Mouse (Mus musculus) midbrain, embryonic 14.5 days (tissue): ENCODE data around the gene Cebpb. TPM values are rescaled to one million over a fixed set of nuclear protein-coding genes. Genes with fewer than 3 reads are reported as not detected.

Experiments used
- ATAC-seq: fragments of 200-750 bp; cut with Nextera tagmentation; 2 replicates; pipeline ENCODE4 v1.8.0; 2017; ENCODE audit warnings: moderate number of reproducible peaks, moderate library complexity; ENCODE audit not compliant: low FRiP score, low TSS enrichment
- DNase-seq: peaks from one replicate; pipeline ENCODE4 v3.0.0-alpha.2; 2015
- H3K27ac ChIP-seq: fragments of 300-500 bp; sonication (generic); replicated peaks from 2 replicates; pipeline ENCODE4 v1.5.1; 2014; ENCODE audit warnings: mild to moderate bottlenecking, low read depth, low read length, moderate library complexity
- H3K27me3 ChIP-seq: fragments of 300-500 bp; sonication (generic); 2 replicates; pipeline ENCODE4 v1.6.1; 2014; ENCODE audit warnings: low read length, control low read depth, mixed read lengths; ENCODE audit not compliant: control insufficient read depth, insufficient read depth
- H3K36me3 ChIP-seq: fragments of 300-500 bp; sonication (generic); 2 replicates; pipeline ENCODE4 v1.6.1; 2014; ENCODE audit warnings: low read length, control low read depth; ENCODE audit not compliant: control insufficient read depth, insufficient read depth
- H3K4me1 ChIP-seq: fragments of 300-500 bp; sonication (generic); 2 replicates; pipeline ENCODE4 v1.6.1; 2014; ENCODE audit warnings: mild to moderate bottlenecking, antibody characterized with exemption, low read length, control low read depth; ENCODE audit not compliant: control insufficient read depth, insufficient read depth
- H3K4me2 ChIP-seq: fragments of 300-500 bp; sonication (generic); 2 replicates; pipeline ENCODE4 v1.6.1; 2014; ENCODE audit warnings: mild to moderate bottlenecking, low read length, moderate library complexity
- H3K4me3 ChIP-seq: fragments of 300-500 bp; sonication (generic); replicated peaks from 2 replicates; pipeline ENCODE4 v1.5.1; 2014; ENCODE audit warnings: low read depth, low read length
- H3K9ac ChIP-seq: fragments of 300-500 bp; sonication (generic); replicated peaks from 2 replicates; pipeline ENCODE4 v1.6.1; 2014; ENCODE audit warnings: mild to moderate bottlenecking, low read length, moderate library complexity
- H3K9me3 ChIP-seq: fragments of 300-500 bp; sonication (generic); 2 replicates; pipeline ENCODE4 v1.6.1; 2016; ENCODE audit warnings: low read length, control low read depth, mixed read lengths; ENCODE audit not compliant: control insufficient read depth
- WGBS: fragments of 180-500 bp; shearing (Covaris S2); extraction: QIAGEN DNeasy Blood & Tissue Kit; methylation state at CpG from one replicate; pipeline ENCODE4 v1.1.7; 2014; 5-methylcytosine and 5-hydroxymethylcytosine counted together
- polyA plus RNA-seq: library from polyadenylated mRNA; unstranded; fragments of >200 nt; fragmentation: Nextera tagmentation; extraction: Ambion mirVana; gene quantifications from 2 replicates; pipeline ENCODE4 v1.2.1, GENCODE M21; 2014

Gene Cebpb
- polyA plus RNA-seq, 1 experiment from 2014 or later: 1.4 TPM

DNA sequence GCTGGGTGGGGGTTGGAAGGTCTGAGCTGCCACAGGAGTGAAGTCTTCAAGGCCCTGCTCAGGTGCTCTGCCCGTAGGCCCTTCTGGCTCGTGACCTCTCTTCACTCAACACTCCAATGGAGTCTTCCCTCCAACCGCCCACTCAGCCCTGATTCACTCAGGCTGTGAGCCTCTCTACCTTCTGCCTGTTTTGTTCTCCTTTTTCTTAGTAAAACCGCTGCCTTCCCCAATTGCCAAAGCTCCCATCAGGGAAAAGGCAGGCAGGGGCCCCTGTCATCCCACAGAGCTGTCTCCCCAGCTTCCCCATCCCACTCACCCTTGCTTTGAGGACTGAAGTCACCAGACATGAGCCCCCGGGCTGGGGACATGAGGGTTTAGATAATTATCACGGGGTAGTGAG, 26.3 kb downstream of the Cebpb start:
- 75% methylated on average over 6 of the region's 6 CpGs for WGBS
- DNase-seq: no peak
- H3K9me3 ChIP-seq: no peaks in the 10 kb centered on the region
- no peaks in the 10 kb centered on the region for H3K4me1 ChIP-seq
- H3K27ac ChIP-seq: no peak overlapping the region
- H3K9ac ChIP-seq: no peak overlapping the region
- H3K27me3 ChIP-seq: no peaks in the 10 kb centered on the region
- no peak overlapping the region for H3K4me3 ChIP-seq
- no peak overlapping the region for H3K4me2 ChIP-seq
- H3K36me3 ChIP-seq: no peaks in the 10 kb centered on the region
- no peak for ATAC-seq

DNA sequence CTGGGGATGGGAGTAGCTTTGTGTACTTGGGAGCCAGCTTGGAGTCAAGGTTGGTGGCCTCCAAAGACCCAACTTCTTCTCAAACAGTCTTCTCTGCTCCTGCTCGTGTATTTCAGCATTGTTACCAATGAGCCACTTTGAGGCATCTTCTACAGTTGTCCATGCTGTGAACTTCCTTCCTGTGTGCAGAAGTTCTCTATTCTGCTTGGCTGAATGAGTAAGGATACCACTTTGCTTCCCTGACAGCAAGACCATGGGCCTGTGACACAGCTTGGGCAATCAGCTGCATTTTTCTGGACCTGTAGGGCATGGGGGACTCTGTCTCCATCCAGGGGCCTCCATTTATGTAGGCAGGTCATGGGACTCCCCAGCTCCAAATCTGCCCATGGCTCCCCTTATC, 28.5 kb downstream of the Cebpb start:
- 80% methylated on average over 1 of the region's 1 CpGs for WGBS
- Histone ChIP-seq H3K27ac (no peak overlapping the region), H3K36me3 (no peaks in the 10 kb centered on the region), H3K4me1 (no peaks in the 10 kb centered on the region), H3K4me3 (no peak overlapping the region), H3K9ac (no peak overlapping the region), H3K9me3 (no peaks in the 10 kb centered on the region), H3K27me3 (no peaks in the 10 kb centered on the region), H3K4me2 (no peak overlapping the region)
- DNase-seq (no peak), ATAC-seq (no peak)

DNA sequence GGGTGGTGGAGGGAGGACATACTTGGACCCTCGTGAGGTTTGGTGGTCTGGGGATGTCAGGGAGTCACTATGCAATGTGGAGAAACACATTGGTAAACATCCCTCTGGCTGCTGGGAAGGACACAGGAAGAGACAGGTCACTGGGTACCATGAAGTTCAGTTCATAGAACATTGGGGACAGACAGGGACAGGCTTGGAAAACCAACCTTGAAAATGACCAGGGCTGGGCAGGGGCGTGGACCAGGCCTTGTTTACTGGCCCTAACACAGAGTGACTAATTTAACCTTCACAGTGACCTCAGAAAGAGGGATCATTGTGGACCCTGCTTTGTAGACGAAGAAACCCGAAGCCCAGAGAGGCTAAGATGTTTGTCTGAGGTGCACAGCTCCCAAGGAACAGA, 30.8 kb downstream of the Cebpb start:
- Histone ChIP-seq H3K9ac (no peak overlapping the region), H3K4me3 (no peak overlapping the region), H3K36me3 (no peaks in the 10 kb centered on the region), H3K4me2 (no peak overlapping the region), H3K4me1 (no peaks in the 10 kb centered on the region), H3K27me3 (no peaks in the 10 kb centered on the region), H3K27ac (no peak overlapping the region), H3K9me3 (no peaks in the 10 kb centered on the region)
- DNase-seq (no peak), ATAC-seq (no peak)
- 81% methylated on average over 4 of the region's 4 CpGs for whole genome bisulfite sequencing

DNA sequence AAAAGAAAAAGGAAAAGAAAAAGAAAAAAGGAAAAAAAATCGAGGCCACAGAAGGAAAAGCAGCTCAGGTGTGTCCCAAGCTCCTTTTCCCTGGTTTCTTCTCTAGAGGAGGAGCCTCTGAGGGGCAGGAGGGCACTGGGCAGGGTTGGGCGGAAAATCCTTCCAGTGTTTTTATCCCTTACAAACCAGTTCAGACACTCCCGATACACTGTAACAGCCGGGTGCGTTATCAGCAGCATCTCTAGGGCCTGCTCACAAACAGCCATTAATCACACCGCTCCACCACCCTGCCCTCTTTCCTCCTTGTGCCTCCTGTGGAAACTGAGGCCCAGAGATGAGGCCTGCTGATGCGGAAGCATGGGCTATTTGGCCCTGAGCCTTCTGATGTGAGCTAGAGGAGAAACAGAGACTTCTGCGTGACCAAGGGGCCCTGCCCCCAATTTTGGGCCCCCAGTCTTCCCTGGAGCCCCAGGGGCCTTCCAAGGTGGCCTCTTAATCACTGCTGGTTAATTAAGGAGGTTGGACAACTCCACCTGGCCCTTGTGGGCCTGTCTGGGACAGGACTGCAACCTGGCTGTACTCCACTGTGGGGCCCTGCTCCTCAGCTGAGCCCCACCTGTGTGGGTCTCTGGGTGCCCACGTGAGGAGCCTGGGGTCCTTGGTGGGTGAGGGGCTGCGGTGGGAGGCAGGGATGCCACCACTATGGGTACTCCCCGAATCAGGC, 32.6 kb downstream of the Cebpb start:
- Histone ChIP-seq H3K9me3 (no peaks in the 10 kb centered on the region), H3K4me2 (no peak overlapping the region), H3K27me3 (no peaks in the 10 kb centered on the region), H3K36me3 (no peaks in the 10 kb centered on the region), H3K4me1 (no peaks in the 10 kb centered on the region), H3K27ac (no peak overlapping the region), H3K4me3 (no peak overlapping the region), H3K9ac (no peak overlapping the region)
- 84% methylated on average over 11 of the region's 11 CpGs for WGBS
- no peak for ATAC-seq
- no peak for DNase-seq

DNA sequence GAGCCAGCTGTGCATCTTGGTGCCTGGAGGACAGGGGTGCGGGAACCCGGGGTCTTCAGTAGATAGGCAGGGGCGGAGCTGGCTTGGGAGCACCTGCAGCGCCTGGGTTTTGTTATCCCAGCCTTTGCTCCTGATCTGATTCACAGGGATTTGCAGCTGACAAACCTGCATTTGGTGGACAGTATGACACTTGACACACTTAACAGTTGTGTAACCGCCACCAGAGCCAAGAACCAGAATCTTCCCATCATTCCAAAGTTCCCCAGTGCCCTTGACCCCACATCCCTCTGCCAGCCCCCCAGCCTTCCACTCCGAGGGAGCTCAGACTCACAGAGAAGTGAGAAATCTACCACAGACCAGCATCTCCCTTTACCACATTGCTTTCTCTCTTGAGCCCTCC, 33.8 kb downstream of the Cebpb start:
- WGBS: 60% methylated on average over 6 of the region's 6 CpGs
- Histone ChIP-seq H3K36me3 (no peaks in the 10 kb centered on the region), H3K9ac (no peak overlapping the region), H3K4me3 (no peak overlapping the region), H3K4me2 (no peak overlapping the region), H3K27ac (no peak overlapping the region), H3K27me3 (no peaks in the 10 kb centered on the region), H3K9me3 (no peaks in the 10 kb centered on the region), H3K4me1 (no peaks in the 10 kb centered on the region)
- ATAC-seq (no peak), DNase-seq (no peak)

DNA sequence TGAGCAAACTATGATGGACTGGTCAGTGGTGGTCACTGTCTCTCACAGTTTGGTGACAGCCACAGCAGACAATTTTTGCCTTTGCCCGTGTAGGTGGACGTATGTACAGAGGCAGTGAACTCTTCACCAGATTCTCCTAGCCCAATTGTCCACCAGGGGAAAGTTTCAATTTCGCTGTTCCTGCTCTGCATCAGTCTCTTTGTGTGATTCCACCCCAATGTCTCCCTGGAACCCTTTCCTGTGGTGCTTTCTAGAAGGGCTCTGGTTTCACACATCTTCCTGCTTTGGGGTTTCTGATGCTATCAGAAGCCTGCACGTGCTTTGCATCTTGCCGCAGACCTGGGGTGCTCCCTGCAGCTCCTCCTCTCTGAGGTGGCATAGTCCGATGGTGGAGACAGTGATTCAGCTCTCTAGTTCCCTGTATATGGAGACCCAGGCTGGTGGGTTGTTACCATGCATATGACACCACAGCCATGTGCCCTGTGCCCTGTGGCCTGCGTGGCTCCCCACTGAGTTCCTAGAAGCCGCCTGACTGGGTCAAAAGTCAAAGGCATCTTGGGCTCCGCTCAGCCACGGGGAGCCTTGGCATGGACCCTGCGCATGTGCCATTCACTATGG, 35.0 kb downstream of the Cebpb start:
- Histone ChIP-seq H3K4me3 (no peak overlapping the region), H3K27ac (no peak overlapping the region), H3K27me3 (no peaks in the 10 kb centered on the region), H3K9me3 (no peaks in the 10 kb centered on the region), H3K4me2 (no peak overlapping the region), H3K4me1 (no peaks in the 10 kb centered on the region), H3K36me3 (no peaks in the 10 kb centered on the region), H3K9ac (no peak overlapping the region)
- ATAC-seq (no peak), DNase-seq (no peak)
- WGBS: 82% methylated on average over 11 of the region's 11 CpGs

DNA sequence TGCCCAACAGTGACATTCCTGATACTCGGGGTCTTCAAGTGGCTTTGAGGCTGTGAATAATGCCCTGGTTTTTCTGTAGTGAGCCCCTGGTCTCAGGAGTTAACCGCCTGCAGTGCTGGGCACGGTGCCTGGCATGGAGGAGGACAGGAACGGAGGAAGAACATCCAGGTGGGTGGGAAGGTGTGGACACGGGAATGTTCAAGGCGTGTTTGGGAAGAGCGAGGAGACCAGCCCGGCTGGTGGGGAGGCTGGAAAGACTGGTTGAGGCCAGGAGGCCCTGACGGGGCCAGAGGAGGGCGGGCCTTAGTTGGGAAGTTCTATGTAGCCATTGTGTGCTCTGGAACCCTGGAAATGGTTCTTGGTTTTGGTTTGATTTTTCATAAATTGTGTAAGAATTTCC, 37.2 kb downstream of the Cebpb start:
- 88% methylated on average over 10 of the region's 10 CpGs for WGBS
- DNase-seq (no peak), ATAC-seq (no peak)
- Histone ChIP-seq H3K4me2 (no peak overlapping the region), H3K9ac (no peak overlapping the region), H3K4me3 (no peak overlapping the region), H3K27ac (no peak overlapping the region), H3K27me3 (no peaks in the 10 kb centered on the region), H3K4me1 (no peaks in the 10 kb centered on the region), H3K9me3 (no peaks in the 10 kb centered on the region), H3K36me3 (no peaks in the 10 kb centered on the region)

DNA sequence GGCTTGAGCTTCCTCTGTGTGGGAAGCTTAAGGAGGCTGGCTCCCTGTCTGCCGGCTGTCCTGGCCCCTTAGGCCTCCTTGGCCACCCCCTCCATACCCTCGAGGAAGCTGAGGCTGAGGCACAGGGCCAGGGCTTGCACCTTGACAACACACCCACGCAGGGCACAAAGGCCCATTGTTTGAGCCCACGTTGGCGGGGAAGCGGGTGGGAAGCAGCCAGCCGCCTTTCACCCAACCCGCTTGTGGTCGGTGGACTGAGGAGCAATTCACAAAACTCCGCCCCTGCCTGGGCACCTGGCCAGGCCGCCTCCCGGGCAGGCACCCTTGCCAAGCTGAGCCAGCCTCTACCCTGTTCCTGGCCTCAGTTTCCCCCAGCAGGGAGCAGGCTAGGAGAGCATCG, 38.4 kb downstream of the Cebpb start:
- Histone ChIP-seq H3K27ac (no peak overlapping the region), H3K9me3 (no peaks in the 10 kb centered on the region), H3K36me3 (no peaks in the 10 kb centered on the region), H3K27me3 (no peaks in the 10 kb centered on the region), H3K4me1 (no peaks in the 10 kb centered on the region), H3K9ac (no peak overlapping the region), H3K4me3 (no peak overlapping the region), H3K4me2 (no peak overlapping the region)
- peak; percentile 57 for DNase-seq
- no peak for ATAC-seq
- WGBS: 55% methylated on average over 13 of the region's 13 CpGs

DNA sequence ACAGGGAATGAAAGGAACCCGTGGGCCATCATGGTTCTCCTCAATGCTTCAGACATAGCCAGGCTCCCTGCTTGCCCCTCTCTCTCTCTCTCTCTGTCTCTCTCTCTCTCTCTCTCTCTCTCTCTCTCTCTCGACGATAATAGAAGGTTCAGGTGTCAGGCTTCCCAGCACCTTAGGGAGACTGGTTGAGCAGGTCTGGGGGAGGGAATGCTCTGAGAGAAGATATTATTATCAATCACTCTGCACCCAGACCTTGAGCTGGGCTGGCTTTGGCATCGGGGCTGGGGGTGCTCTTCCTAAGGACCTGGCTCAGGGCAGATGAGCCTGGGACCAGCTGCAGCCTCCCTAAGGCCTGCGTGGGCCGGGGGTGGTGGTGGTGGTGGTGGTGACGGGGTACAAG, 41.3 kb downstream of the Cebpb start:
- Histone ChIP-seq H3K27ac (no peak overlapping the region), H3K4me1 (no peaks in the 10 kb centered on the region), H3K27me3 (no peaks in the 10 kb centered on the region), H3K36me3 (no peaks in the 10 kb centered on the region), H3K4me3 (no peak overlapping the region), H3K4me2 (no peak overlapping the region), H3K9me3 (no peaks in the 10 kb centered on the region), H3K9ac (no peak overlapping the region)
- DNase-seq (no peak), ATAC-seq (no peak)
- 80% methylated on average over 7 of the region's 7 CpGs for WGBS
